Mouse (Mus musculus) heart, embryonic 14.5 days (tissue): Measurements from ENCODE around the gene Slc19a3. TPM values are rescaled to one million over a fixed set of nuclear protein-coding genes. Genes with fewer than 3 reads are reported as not detected.

Source experiments
- ATAC-seq: fragments of 200-750 bp; cut with Nextera tagmentation; 2 replicates; pipeline ENCODE4 v1.8.0; 2017; ENCODE audit warnings: low read depth, moderate TSS enrichment; ENCODE audit not compliant: insufficient number of reproducible peaks, insufficient read depth, low FRiP score
- H3K27ac ChIP-seq, 2 experiments: fragments of 200-500 bp in 1 of 2; fragments of 300-500 bp in 1 of 2; sonication (generic) in 1 of 2; replicated peaks in 1 of 2; 2 replicates each; pipeline ENCODE4 v1.5.1; 2012 to 2014; ENCODE audit warnings: low read depth in 2 of 2, low read length in 2 of 2, control low read depth in 1 of 2, mild to moderate bottlenecking in 1 of 2, mixed read lengths in 1 of 2; ENCODE audit not compliant: control insufficient read depth in 1 of 2, insufficient read depth in 1 of 2
- H3K27me3 ChIP-seq: fragments of 300-500 bp; sonication (generic); 2 replicates; pipeline ENCODE4 v1.6.1; 2014; ENCODE audit warnings: mild to moderate bottlenecking, low read length, control low read depth; ENCODE audit not compliant: control insufficient read depth, insufficient read depth
- H3K36me3 ChIP-seq: fragments of 300-500 bp; sonication (generic); 2 replicates; pipeline ENCODE4 v1.6.1; 2014; ENCODE audit warnings: mild to moderate bottlenecking, control low read depth, low read length, mixed read lengths; ENCODE audit not compliant: control insufficient read depth, insufficient read depth
- H3K4me1 ChIP-seq, 2 experiments: fragments of 200-500 bp in 1 of 2; fragments of 300-500 bp in 1 of 2; sonication (generic) in 1 of 2; 2 replicates each; pipeline ENCODE4 v1.6.1; 2012 to 2014; ENCODE audit warnings: low read length in 2 of 2, control low read depth in 1 of 2, mixed read lengths in 1 of 2; ENCODE audit not compliant: control insufficient read depth in 2 of 2, insufficient read depth in 2 of 2
- H3K4me2 ChIP-seq: fragments of 300-500 bp; sonication (generic); 2 replicates; pipeline ENCODE4 v1.6.1; 2014; ENCODE audit warnings: mild to moderate bottlenecking, low read length
- H3K4me3 ChIP-seq, 2 experiments: fragments of 200-500 bp in 1 of 2; fragments of 300-500 bp in 1 of 2; sonication (generic) in 1 of 2; 2 replicates each; pipeline ENCODE4 v1.5.1; 2012 to 2014; ENCODE audit warnings: low read length in 2 of 2, mild to moderate bottlenecking in 2 of 2, control low read depth in 1 of 2, low read depth in 1 of 2, moderate library complexity in 1 of 2; ENCODE audit not compliant: control insufficient read depth in 1 of 2, insufficient read depth in 1 of 2
- H3K9ac ChIP-seq: fragments of 300-500 bp; sonication (generic); 2 replicates; pipeline ENCODE4 v1.6.1; 2014; ENCODE audit warnings: mild to moderate bottlenecking, low read length
- H3K9me3 ChIP-seq: fragments of 300-500 bp; sonication (generic); 2 replicates; pipeline ENCODE4 v1.6.1; 2016; ENCODE audit warnings: low read length, control low read depth; ENCODE audit not compliant: control insufficient read depth
- WGBS: fragments of 180-500 bp; shearing (Covaris S2); extraction: QIAGEN DNeasy Blood & Tissue Kit; methylation state at CpG from one replicate; pipeline ENCODE4 v1.1.7; 2014; 5-methylcytosine and 5-hydroxymethylcytosine counted together
- polyA plus RNA-seq: library from polyadenylated mRNA; unstranded; fragments of >200 nt; fragmentation: Nextera tagmentation; extraction: Ambion mirVana; gene quantifications from 2 replicates; pipeline ENCODE4 v1.2.1, GENCODE M21; 2014

The Slc19a3 gene
- polyA plus RNA-seq, 1 experiment from 2014 or later, result 2.4 TPM

- 20% methylated on average over 3 of the region's 3 CpGs for WGBS
- no peak overlapping the region for H3K4me3 ChIP-seq
- H3K27me3 ChIP-seq, result no peaks in the 10 kb centered on the region
- no peaks in the 10 kb centered on the region for H3K9me3 ChIP-seq
- no peak overlapping the region for H3K9ac ChIP-seq
- H3K4me1 ChIP-seq, result peaks cover 6 to 10% of the 10 kb centered on the region in 2 experiments
- no peak overlapping the region for H3K4me2 ChIP-seq
- no peak overlapping the region for H3K27ac ChIP-seq
- no peaks in the 10 kb centered on the region for H3K36me3 ChIP-seq
- no peak for ATAC-seq
Measured at GRCm38 (mm10) chr1:83064851-83065250, 26.6 kb upstream of the Slc19a3 start.

GRCm38 (mm10) chr1:83060643-83061042 lies 22.4 kb upstream of the Slc19a3 start, which contains the start of gene Krtap28-13:
Gene Krtap28-13, plus strand, starts transcription at chr1:83060930.
- Histone ChIP-seq H3K4me3 (no peak within 1 kb of the TSS), H3K9me3 (no peaks in the 10 kb centered on the region), H3K4me2 (no peak within 1 kb of the TSS), H3K36me3 (no peaks in the 10 kb centered on the region), H3K9ac (no peak within 1 kb of the TSS), H3K27ac (no peak within 1 kb of the TSS), H3K4me1 (peaks cover 8 to 17% of the 10 kb centered on the region in 2 experiments), H3K27me3 (no peaks in the 10 kb centered on the region)
- 76% methylated on average over 4 of the region's 4 CpGs for WGBS
- ATAC-seq, result no peak

GRCm38 (mm10) chr1:83059278-83059677 lies 21.0 kb upstream of the Slc19a3 start, which contains the start of gene A030005K14Rik:
Gene A030005K14Rik, minus strand, starts transcription at chr1:83059378.
- Histone ChIP-seq H3K9me3 (no peaks in the 10 kb centered on the region), H3K27ac (no peak within 1 kb of the TSS), H3K9ac (no peak within 1 kb of the TSS), H3K36me3 (no peaks in the 10 kb centered on the region), H3K4me1 (peaks cover 8 to 17% of the 10 kb centered on the region in 2 experiments), H3K4me3 (no peak within 1 kb of the TSS), H3K4me2 (no peak within 1 kb of the TSS), H3K27me3 (no peaks in the 10 kb centered on the region)
- no peak for ATAC-seq
- 61% methylated on average over 9 of the region's 9 CpGs for WGBS

DNA sequence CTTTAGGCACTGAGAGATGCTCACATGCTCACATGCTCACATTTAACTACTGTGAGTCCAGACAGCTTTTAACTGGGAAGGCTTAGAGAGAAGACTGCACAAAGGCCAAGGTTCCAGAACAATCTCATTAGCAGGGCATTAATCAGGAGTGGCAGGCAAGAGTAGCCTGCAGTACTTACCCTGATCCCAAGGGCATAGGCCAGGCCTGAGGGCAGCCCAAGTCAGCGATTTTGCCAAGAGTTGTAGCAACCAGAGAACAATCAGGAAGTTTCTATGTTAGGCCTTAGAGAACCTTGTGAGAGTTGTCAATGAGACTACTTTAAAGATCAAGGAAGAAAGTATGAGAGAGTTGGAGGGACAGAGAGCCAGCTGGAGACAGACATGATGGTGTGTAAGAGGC lies 20.2 kb upstream of the Slc19a3 start:
- 75% methylated on average over 1 of the region's 1 CpGs for WGBS
- peaks cover 8 to 17% of the 10 kb centered on the region in 2 experiments for H3K4me1 ChIP-seq
- no peak for ATAC-seq
- no peak overlapping the region for H3K4me2 ChIP-seq
- no peaks in the 10 kb centered on the region for H3K9me3 ChIP-seq
- no peak overlapping the region for H3K4me3 ChIP-seq
- no peaks in the 10 kb centered on the region for H3K27me3 ChIP-seq
- H3K27ac ChIP-seq, result no peak overlapping the region
- H3K9ac ChIP-seq, result no peak overlapping the region
- no peaks in the 10 kb centered on the region for H3K36me3 ChIP-seq

GRCm38 (mm10) chr1:83044882-83045427 lies 6.7 kb upstream of the Slc19a3 start, which contains the start of gene Gm47969:
Gene Gm47969, plus strand, starts transcription at chr1:83044932.
- Histone ChIP-seq H3K27ac (no peak within 1 kb of the TSS), H3K27me3 (no peaks in the 10 kb centered on the region), H3K4me2 (no peak within 1 kb of the TSS), H3K9ac (no peak within 1 kb of the TSS), H3K36me3 (no peaks in the 10 kb centered on the region), H3K4me1 (no peaks in the 10 kb centered on the region), H3K4me3 (no peak within 1 kb of the TSS), H3K9me3 (no peaks in the 10 kb centered on the region)
- no peak for ATAC-seq
- 82% methylated on average over 5 of the region's 5 CpGs for WGBS

GRCm38 (mm10) chr1:83042380-83042779 lies 4.1 kb upstream of the Slc19a3 start, which contains the start of gene Krtap28-10:
Gene Krtap28-10, minus strand, starts transcription at chr1:83042480.
- H3K36me3 ChIP-seq, result no peaks in the 10 kb centered on the region
- peaks cover 2 to 6% of the 10 kb centered on the region in 2 experiments; a peak in 1 of 4 replicates for H3K4me1 ChIP-seq
- H3K4me2 ChIP-seq, result no peak within 1 kb of the TSS
- no peak within 1 kb of the TSS for H3K27ac ChIP-seq
- H3K9me3 ChIP-seq, result no peaks in the 10 kb centered on the region
- H3K27me3 ChIP-seq, result no peaks in the 10 kb centered on the region
- no peak within 1 kb of the TSS for H3K9ac ChIP-seq
- 88% methylated on average over 2 of the region's 2 CpGs for WGBS
- ATAC-seq, result no peak
- no peak within 1 kb of the TSS for H3K4me3 ChIP-seq

GRCm38 (mm10) chr1:83039080-83039479 lies 832 bp upstream of the Slc19a3 start:
- Histone ChIP-seq H3K9ac (no peak overlapping the region), H3K27ac (no peak overlapping the region), H3K4me3 (no peak overlapping the region), H3K27me3 (no peaks in the 10 kb centered on the region), H3K9me3 (no peaks in the 10 kb centered on the region), H3K4me1 (peaks cover 2 to 6% of the 10 kb centered on the region in 2 experiments; a peak in 1 of 4 replicates), H3K4me2 (no peak overlapping the region), H3K36me3 (no peaks in the 10 kb centered on the region)
- ATAC-seq, result no peak
- 81% methylated on average over 4 of the region's 4 CpGs for WGBS
